Mouse (Mus musculus) spleen, adult 18-20 months (tissue): Measurements from ENCODE around the gene Jakmip3.
A peak's percentile ranks its signal among the peaks of the same experiment; 100 is the strongest.

ENCODE experiments used
- DNase-seq, 2 experiments: peaks; one replicate each; pipeline ENCODE4 v3.0.0; 2022; ENCODE audit warnings: mixed read lengths in 2 of 2

Gene Jakmip3

DNA sequence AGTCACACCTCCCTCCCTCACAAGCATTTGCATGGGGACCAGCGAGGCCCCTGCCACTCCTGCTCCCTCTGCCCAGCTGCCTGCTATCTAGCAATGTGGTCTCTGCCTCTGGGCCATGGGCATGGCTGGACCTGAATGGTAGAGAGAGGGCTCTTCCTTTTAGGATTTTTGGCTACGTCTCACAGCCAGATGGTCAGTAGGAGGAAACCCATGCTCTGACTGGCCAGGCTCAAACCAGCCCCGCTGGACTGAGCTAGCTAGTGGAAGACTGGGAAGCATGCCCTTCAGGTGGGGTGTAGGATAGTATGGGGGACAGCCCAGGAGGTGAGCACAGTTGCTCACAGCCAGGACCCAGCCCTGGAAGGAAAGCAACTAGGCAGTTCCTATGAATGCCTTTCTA, 161.3 kb downstream of the Jakmip3 start:
- DNase-seq = no peak

- DNase-seq = no peak
These were observed 163.4 kb downstream of the Jakmip3 start for GRCm38 (mm10) chr7:139103960-139104381.

DNA sequence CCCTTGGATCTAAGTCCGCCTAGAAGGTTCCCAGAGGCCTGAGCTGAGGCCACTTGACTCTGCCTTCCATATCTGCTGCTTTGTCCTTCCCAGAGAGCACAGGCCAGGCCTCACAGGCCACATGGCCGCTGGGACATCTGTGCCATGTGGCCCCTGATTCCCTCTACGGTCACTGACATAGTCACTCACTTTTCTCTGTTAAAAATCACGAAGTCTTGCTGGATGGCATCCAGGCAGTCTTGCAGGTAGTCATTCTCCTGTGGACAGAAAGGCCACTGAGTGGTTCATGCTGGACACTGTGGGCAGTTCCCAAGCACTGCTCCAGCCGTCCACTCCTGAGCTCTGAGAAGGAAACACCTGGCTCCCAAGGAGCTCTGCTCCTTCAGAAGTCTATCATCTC, 164.5 kb downstream of the Jakmip3 start:
- no peak for DNase-seq

- DNase-seq = no peak
These were observed 165.2 kb downstream of the Jakmip3 start for GRCm38 (mm10) chr7:139105705-139106104.

DNA sequence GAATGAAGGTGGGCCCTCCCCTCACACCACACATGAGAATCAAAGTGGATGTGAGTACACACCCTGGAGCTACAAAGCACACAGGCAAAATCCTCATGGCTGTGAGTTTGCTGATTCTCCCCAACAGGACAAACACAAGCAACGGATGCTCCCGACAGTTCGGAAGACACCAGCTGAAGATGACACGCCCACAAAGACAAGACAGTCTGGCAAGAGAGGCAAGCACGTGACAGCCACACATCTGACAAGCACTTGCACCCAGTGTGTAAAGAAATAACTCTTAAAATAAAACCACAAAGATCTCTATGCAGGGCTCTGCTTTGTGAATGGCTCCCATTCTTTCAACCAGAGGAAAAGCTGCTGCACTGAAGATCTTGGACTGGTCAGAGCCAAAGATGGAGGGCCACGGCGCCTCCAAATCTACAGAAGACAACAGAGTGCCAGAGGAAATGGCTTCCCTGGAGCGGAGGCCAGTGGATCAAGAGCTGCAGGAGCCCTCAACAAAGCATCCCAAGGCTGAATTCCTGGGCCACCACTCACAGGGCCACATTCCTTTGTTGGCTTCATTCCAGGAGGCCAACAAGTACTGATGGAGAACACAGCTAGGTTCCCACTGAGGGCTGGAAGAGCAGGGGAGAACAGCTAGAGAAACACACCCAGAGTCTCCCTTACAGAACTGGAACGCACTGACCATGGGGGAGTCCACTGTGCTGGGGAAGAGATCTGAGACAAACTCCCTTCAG, 167.5 kb downstream of the Jakmip3 start:
- DNase-seq = no peak

- peak; percentile 15 to 63 for DNase-seq
These were observed 178.7 kb downstream of the Jakmip3 start for GRCm38 (mm10) chr7:139119152-139119774.

GRCm38 (mm10) chr7:139119775-139120153, 179.2 kb downstream of the Jakmip3 start:
- no peak for DNase-seq

DNA sequence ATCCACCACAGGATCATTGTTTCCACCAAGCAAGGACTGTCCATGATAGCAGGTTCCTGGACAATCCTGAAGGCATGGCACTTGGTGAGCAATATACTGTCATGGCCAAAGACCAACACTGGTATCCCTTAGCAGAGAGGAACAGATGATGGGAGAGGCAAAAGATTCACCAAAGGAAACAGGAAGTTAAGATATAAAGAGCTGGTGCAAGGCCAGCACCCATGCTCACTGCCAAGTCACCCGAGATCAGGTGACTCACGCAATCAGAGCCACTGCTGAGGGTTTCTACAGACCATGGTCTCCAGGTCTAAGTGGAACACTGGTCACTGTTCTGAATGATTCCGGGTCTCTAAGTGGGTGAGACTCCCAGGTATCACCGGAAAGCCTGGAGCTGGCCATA, 185.4 kb downstream of the Jakmip3 start:
- DNase-seq = no peak

DNA sequence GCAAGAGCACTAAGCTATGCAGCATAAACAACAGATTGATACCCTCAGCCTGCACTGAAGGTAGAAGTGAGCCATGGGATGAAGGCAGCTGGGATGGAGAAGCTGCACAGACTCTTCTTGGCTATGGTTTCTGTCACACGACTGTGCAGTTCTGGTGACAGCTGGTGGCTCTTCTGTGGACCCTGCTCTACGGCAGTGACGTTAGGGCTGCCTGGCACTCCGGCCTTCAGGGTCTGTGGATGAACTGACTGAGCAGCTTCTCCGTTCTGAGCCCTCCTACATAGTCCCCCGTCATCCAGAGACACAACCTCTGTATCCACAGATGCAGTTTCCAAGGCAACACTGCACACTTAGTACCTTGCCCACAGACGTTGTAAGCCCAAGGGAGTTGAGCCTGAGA, 186.0 kb downstream of the Jakmip3 start:
- DNase-seq = no peak

DNA sequence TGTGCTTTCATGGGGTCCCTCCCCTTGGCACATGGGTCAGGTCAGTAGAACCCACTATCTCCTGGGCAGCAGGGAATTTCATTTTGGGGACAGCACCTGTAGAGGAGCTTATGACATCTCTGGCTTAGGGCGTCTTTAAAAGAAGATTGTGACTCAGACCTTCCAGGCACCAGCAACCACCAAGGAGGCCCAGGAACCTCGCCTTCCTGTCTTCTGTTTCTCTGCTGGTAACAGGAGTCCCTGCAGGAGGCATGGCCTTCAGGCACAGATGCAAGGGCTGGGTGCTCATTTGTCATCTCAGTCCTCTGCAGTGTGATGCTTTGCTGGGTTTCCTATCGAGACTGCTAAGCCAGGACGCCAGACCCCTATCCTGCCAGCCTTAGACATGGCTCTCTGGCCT, 188.5 kb downstream of the Jakmip3 start:
- DNase-seq = no peak

GRCm38 (mm10) chr7:139130361-139130760, 189.8 kb downstream of the Jakmip3 start:
- no peak for DNase-seq

GRCm38 (mm10) chr7:139131538-139131937, 191.0 kb downstream of the Jakmip3 start:
- DNase-seq = no peak

GRCm38 (mm10) chr7:139133446-139133845, 192.9 kb downstream of the Jakmip3 start:
- DNase-seq = no peak
